Mouse (Mus musculus) left cerebral cortex, adult 9 months (tissue): ENCODE data around the gene Cyp4a14.
"Not testable (repeated sequence)": the region's sequence is repeated elsewhere in the genome, so short reads cannot be mapped to it uniquely, and the experiment has no call there.

ENCODE experiments used
- DNase-seq, 2 experiments: peaks; one replicate each; pipeline ENCODE4 v3.0.0; 2022; ENCODE audit warnings: low spot score in 2 of 2

Gene Cyp4a14

GRCm38 (mm10) chr4:115496001-115496400 is at the start of gene Cyp4a14:
Cyp4a14 (minus strand) TSS chr4:115496142.
- DNase-seq, result no peak

- DNase-seq, result no peak
Observed at GRCm38 (mm10) chr4:115545101-115545500, 49.2 kb upstream of the Cyp4a14 start.

- DNase-seq, result no peak
Observed at GRCm38 (mm10) chr4:115521766-115522165, 25.8 kb upstream of the Cyp4a14 start.

GRCm38 (mm10) chr4:115519444-115519843 is 23.5 kb upstream of the Cyp4a14 start:
- DNase-seq, result no peak

GRCm38 (mm10) chr4:115518000-115518399 is 22.1 kb upstream of the Cyp4a14 start, which contains the start of gene Cyp4a10:
Cyp4a10 (plus strand) TSS chr4:115518264.
- DNase-seq, result not testable (repeated sequence)

- not testable (repeated sequence) for DNase-seq
Observed at GRCm38 (mm10) chr4:115513964-115514363, 18.0 kb upstream of the Cyp4a14 start.

- no peak for DNase-seq
Observed at GRCm38 (mm10) chr4:115497466-115497865, 1.5 kb upstream of the Cyp4a14 start.

- peak in 1 of 2 experiments; percentile 1 for DNase-seq
Observed at GRCm38 (mm10) chr4:115481006-115481652, 14.8 kb downstream of the Cyp4a14 start.

GRCm38 (mm10) chr4:115476051-115476450 is 19.9 kb downstream of the Cyp4a14 start:
- DNase-seq, result peak in 1 of 2 experiments; percentile 4

GRCm38 (mm10) chr4:115473585-115473984 is 22.4 kb downstream of the Cyp4a14 start:
- not testable (repeated sequence) for DNase-seq

GRCm38 (mm10) chr4:115452304-115452703 is 43.6 kb downstream of the Cyp4a14 start, which contains the start of gene Cyp4a30b:
Cyp4a30b (plus strand) TSS chr4:115452604.
- DNase-seq, result no peak

- DNase-seq, result no peak
Observed at GRCm38 (mm10) chr4:115450577-115451137, 45.3 kb downstream of the Cyp4a14 start.
